ENCODE assay signal across 22 mouse cellular contexts in genomic region chr12:53869981-53870380, GRCm38 (mm10).
DNase-seq lines count a peak whose midpoint lies in the region; ATAC-seq and TF ChIP-seq lines count a peak whose summit lies in the region.
"Had no signal": no experiment of that assay in that cellular context is flagged by ENCODE, and none has a peak within 500 bp of the region (broad histone marks: within the 10 kb centered on the region; RNA-seq: fewer than 3 reads in every experiment).

No protein-coding gene starts in this region.

- WGBS in lung, embryonic 14.5 days: 52% methylated on average over 4 of the region's 4 CpGs

- H3K27ac ChIP-seq in lung, embryonic 14.5 days (ENCODE audit: low read depth): no peak overlapping the region
- H3K27ac ChIP-seq: embryonic facial prominence, embryonic 13.5 days; layer of hippocampus, adult 2 months; liver, embryonic 14.5 days; stomach, postnatal 0 days had no signal

- peak; percentile 56; the same call in 1 of the 2 replicates for ATAC-seq in lung, embryonic 14.5 days (ENCODE audit: insufficient read depth)
- ATAC-seq: activated CD4-positive, CD25-positive, alpha-beta regulatory T cell, adult 4 months; forebrain, postnatal 0 days; intestine, postnatal 0 days had no signal

- 0 out of 2 replicates have a peak, but pooled peaks cover 3% of the 10 kb centered on the region for H3K27me3 ChIP-seq in lung, embryonic 14.5 days (ENCODE audit: insufficient read depth, low read length)
- H3K27me3 ChIP-seq: embryonic facial prominence, embryonic 13.5 days had no signal

- TF ChIP-seq CTCF in lung, embryonic 14.5 days (IDR thresholded peaks at IDR 0.05; ENCODE audit: low read depth): no peak

- DNase-seq in gastrocnemius, adult 18-20 months (ENCODE audit: low spot score): peak; percentile 3
- no peak for DNase-seq in gastrocnemius, adult 8-10 months (ENCODE audit: low spot score in 2 of 2)
- DNase-seq in lung, embryonic 14.5 days: peak; percentile 77
- no peak for DNase-seq in lung, postnatal 36 days
- DNase-seq in Muller cell, postnatal 12 days (ENCODE audit: inconsistent ontology term): peak; percentile 51
- DNase-seq in brain, adult 2 months (ENCODE audit: low read depth, low spot score): peak; percentile 19
- DNase-seq in adrenal gland, postnatal 25 days: no peak
- DNase-seq: adrenal gland, postnatal 10 days; cerebellum, adult 11 months; cerebellum, postnatal 25 days; forebrain, postnatal 0 days; kidney, postnatal 25 days; thymus, adult 2 months; thymus, postnatal 4 days had no signal

- no peaks in the 10 kb centered on the region for H3K36me3 ChIP-seq in lung, embryonic 14.5 days (ENCODE audit: insufficient read depth)
- H3K36me3 ChIP-seq: embryonic facial prominence, embryonic 13.5 days had no signal

- no peak overlapping the region for H3K4me3 ChIP-seq in lung, embryonic 14.5 days (ENCODE audit: low read depth, low read length)
- H3K4me3 ChIP-seq: embryonic facial prominence, embryonic 13.5 days; layer of hippocampus, adult 2 months had no signal

- no peaks in the 10 kb centered on the region; the same call in 1 of the 2 replicates for H3K4me1 ChIP-seq in lung, embryonic 14.5 days (ENCODE audit: insufficient read depth)
- H3K4me1 ChIP-seq: embryonic facial prominence, embryonic 13.5 days had no signal

- H3K4me2 ChIP-seq in lung, embryonic 14.5 days: no peak overlapping the region
- H3K4me2 ChIP-seq: embryonic facial prominence, embryonic 13.5 days; heart, embryonic 11.5 days; midbrain, embryonic 11.5 days had no signal

- no peaks in the 10 kb centered on the region for H3K9me3 ChIP-seq in lung, embryonic 14.5 days (ENCODE audit: low read depth, low read length)
- H3K9me3 ChIP-seq: embryonic facial prominence, embryonic 13.5 days had no signal

- no peak overlapping the region for H3K9ac ChIP-seq in lung, embryonic 14.5 days
- H3K9ac ChIP-seq: embryonic facial prominence, embryonic 13.5 days; forebrain, postnatal 0 days; liver, embryonic 14.5 days had no signal

Comparison
In these comparisons a context has a peak if more than half of its experiments do, and no peak if none do; other contexts are left out.
1. DNase-seq: peak in gastrocnemius, adult 18-20 months (single experiment), lung, embryonic 14.5 days (single experiment), Muller cell, postnatal 12 days (single experiment) and brain, adult 2 months (single experiment); none in gastrocnemius, adult 8-10 months (0 of 2), lung, postnatal 36 days (single experiment) and adrenal gland, postnatal 25 days (single experiment).